Mouse (Mus musculus): ENCODE measurements around the gene Rinl. TPM values are rescaled to one million over a fixed set of nuclear protein-coding genes. Genes with fewer than 3 reads are reported as not detected.

Rinl gene
- total and polyA plus RNA-seq, 3 experiments = 46.1 to 65.5 (median 60.6) TPM

GRCm38 (mm10) chr7:28792391-28793185 is 3.8 kb downstream of the Rinl start:
- dilution Hi-C loops (cut with MboI; ENCODE audit: extremely low pct_ligation_motif_present, extremely low pct_unique_long_range_greater_than_20kb, low sequenced_read_pairs) (no loop called here), in situ Hi-C loops (cut with MboI; ENCODE audit: low pct_ligation_motif_present, low pct_unique_long_range_greater_than_20kb, low sequenced_read_pairs) (loop anchor here (25.0 kb wide), 1 partner anchor 245 kb away; no protein-coding TSS in a partner anchor)
- peaks cover 2 to 5% of the 10 kb centered on the region in 2 experiments for H3K36me3 ChIP-seq (replicated peaks in 1 of 2; ENCODE audit: control insufficient read depth in 1 of 2, insufficient read depth in 1 of 2, low read length in 1 of 2)
- H3K4me2 ChIP-seq (ENCODE audit: insufficient read depth, low read depth, poor library complexity, severe bottlenecking) = peak overlapping the region; percentile 18
- TF ChIP-seq MXI1 (IDR thresholded peaks at IDR 0.05; ENCODE audit: low read depth, low read length) (peak; percentile 32; the same call in 1 of the 2 replicates), ZMIZ1 (IDR thresholded peaks at IDR 0.05; ENCODE audit: low read depth, low read length) (no peak), TCF12 (IDR thresholded peaks at IDR 0.05; ENCODE audit: low read depth, low read length) (peak; percentile 40; the same call in 1 of the 2 replicates), BHLHE40 (IDR thresholded peaks at IDR 0.05; ENCODE audit: low read depth, low read length) (peak; percentile 46; the same call in 1 of the 2 replicates), SMC3 (IDR thresholded peaks at IDR 0.05; ENCODE audit: low read depth, low read length) (peak; percentile 66), EP300 (IDR thresholded peaks at IDR 0.05; ENCODE audit: low read length) (no peak), HCFC1 (IDR thresholded peaks at IDR 0.05; ENCODE audit: low read depth, low read length) (peak; percentile 25; the same call in 1 of the 2 replicates), CHD1 (IDR thresholded peaks at IDR 0.05; ENCODE audit: low read depth, low read length) (no peak), POLR2A (IDR thresholded peaks at IDR 0.05; ENCODE audit: low read depth, low read length) (peak; percentile 36), MAFK (IDR thresholded peaks at IDR 0.05; ENCODE audit: insufficient replicate concordance, low read length) (no peak), MYC (IDR thresholded peaks at IDR 0.05; ENCODE audit: low read depth, low read length) (peak; percentile 45; the same call in 1 of the 2 replicates), NRF1 (IDR thresholded peaks at IDR 0.05; ENCODE audit: low read depth, low read length) (0 out of 2 replicates have a peak, but pooled peaks have one; percentile 16), MAZ (IDR thresholded peaks at IDR 0.05; ENCODE audit: low read depth, low read length) (no peak), RCOR1 (conservative IDR thresholded peaks at IDR 0.05; ENCODE audit: low read depth, low read length) (no peak), E2F4 (IDR thresholded peaks at IDR 0.05; ENCODE audit: insufficient replicate concordance, low read depth, low read length) (no peak), MEF2A (IDR thresholded peaks at IDR 0.05; ENCODE audit: borderline replicate concordance, low read depth, low read length) (no peak), RAD21 (IDR thresholded peaks at IDR 0.05; ENCODE audit: low read depth, low read length) (peak; percentile 68), POLR2AphosphoS2 (IDR thresholded peaks at IDR 0.05; ENCODE audit: low read depth, low read length) (no peak), USF2 (conservative IDR thresholded peaks at IDR 0.05; ENCODE audit: low read depth, low read length) (no peak), ZNF384 (IDR thresholded peaks at IDR 0.05; ENCODE audit: low read depth, low read length) (peak; percentile 91), ZC3H11A (IDR thresholded peaks at IDR 0.05; ENCODE audit: low read depth, low read length) (peak; percentile 3; the same call in 1 of the 2 replicates), ELF1 (IDR thresholded peaks at IDR 0.05; ENCODE audit: low read depth, low read length) (0 out of 2 replicates have a peak, but pooled peaks have one; percentile 11), KAT2A (IDR thresholded peaks at IDR 0.05; ENCODE audit: insufficient replicate concordance, low read length) (no peak), USF1 (IDR thresholded peaks at IDR 0.05; ENCODE audit: low read depth, low read length) (no peak), IRF4 (IDR thresholded peaks at IDR 0.05; ENCODE audit: low read depth, low read length) (0 out of 2 replicates have a peak, but pooled peaks have one; percentile 4), CTCF (conservative IDR thresholded peaks at IDR 0.05 in 1 of 2, IDR thresholded peaks at IDR 0.05 in 1 of 2; ENCODE audit: low read depth in 2 of 2, low read length in 2 of 2) (peak in 1 of 2 experiments; percentile 72; a peak in 2 of 4 replicates), JUN (IDR thresholded peaks at IDR 0.05; ENCODE audit: insufficient read depth, low read depth, low read length) (no peak), SIN3A (IDR thresholded peaks at IDR 0.05; ENCODE audit: low read length) (no peak), NELFE (IDR thresholded peaks at IDR 0.05; ENCODE audit: low read depth, low read length) (peak; percentile 22; the same call in 1 of the 2 replicates), JUND (conservative IDR thresholded peaks at IDR 0.05; ENCODE audit: low read depth, low read length) (no peak)
- no peaks in the 10 kb centered on the region for H3K9me3 ChIP-seq (replicated peaks; ENCODE audit: low read length)
- no peak for DNase-seq (ENCODE audit: extremely low read depth)
- H3K4me3 ChIP-seq (replicated peaks in 1 of 3; ENCODE audit: low read depth in 2 of 3, low read length in 2 of 3, poor library complexity in 1 of 3) = peak overlapping the region; percentile 4 to 42 (median 21)
- H3K27me3 ChIP-seq (replicated peaks) = no peaks in the 10 kb centered on the region
- H3K79me2 ChIP-seq (replicated peaks; ENCODE audit: control insufficient read depth, extremely low read depth, insufficient read depth, poor library complexity, severe bottlenecking) = peaks cover 9% of the 10 kb centered on the region
- H3K27ac ChIP-seq (ENCODE audit: insufficient read depth, low read depth) = peak overlapping the region; percentile 92
- H3K9ac ChIP-seq (ENCODE audit: insufficient read depth, low read depth) = peak overlapping the region; percentile 37
- H3K4me1 ChIP-seq (ENCODE audit: control insufficient read depth in 1 of 2, insufficient read depth in 2 of 2) = peaks cover 37 to 68% of the 10 kb centered on the region in 2 experiments
